Mouse (Mus musculus) embryo, embryonic 9.5 days (tissue): ENCODE data around the gene Syt10.
"Not testable (repeated sequence)": the region's sequence is repeated elsewhere in the genome, so short reads cannot be mapped to it uniquely, and the experiment has no call there.

Experiments used
- DNase-seq: peaks from one replicate; pipeline ENCODE4 v3.0.0-alpha.2; 2017; ENCODE audit errors: extremely low spot score

Gene Syt10

GRCm38 (mm10) chr15:89841364-89842017 is at the start of gene Syt10:
TSS of gene Syt10 (minus strand) at chr15:89841860.
- peak; percentile 49 for DNase-seq

- no peak for DNase-seq
Measured at GRCm38 (mm10) chr15:89883799-89884198, 42.1 kb upstream of the Syt10 start.

- no peak for DNase-seq
Measured at GRCm38 (mm10) chr15:89878981-89879380, 37.3 kb upstream of the Syt10 start.

GRCm38 (mm10) chr15:89816098-89816497 is 25.6 kb downstream of the Syt10 start:
- DNase-seq = peak; percentile 46

- no peak for DNase-seq
Measured at GRCm38 (mm10) chr15:89804478-89804877, 37.2 kb downstream of the Syt10 start.

GRCm38 (mm10) chr15:89779928-89780327 is 61.7 kb downstream of the Syt10 start:
- DNase-seq = no peak

- DNase-seq = not testable (repeated sequence)
Measured at GRCm38 (mm10) chr15:89766016-89766415, 75.6 kb downstream of the Syt10 start.

- no peak for DNase-seq
Measured at GRCm38 (mm10) chr15:89733611-89734010, 108.0 kb downstream of the Syt10 start.
